Mouse (Mus musculus) erythroblast, embryonic 14.5 days (primary cell): Measurements from ENCODE around the gene Hist1h2bf.
"Not testable (repeated sequence)": the region's sequence is repeated elsewhere in the genome, so short reads cannot be mapped to it uniquely, and the experiment has no call there.

ENCODE experiments used
- GATA1 ChIP-seq: IDR thresholded peaks from 2 replicates; pipeline ENCODE4 v1.6.1; 2012; ENCODE audit warnings: low read length, inconsistent platforms, mixed read lengths
- TAL1 ChIP-seq: IDR thresholded peaks from 3 replicates; pipeline ENCODE4 v1.6.1; 2012; ENCODE audit warnings: low read length, inconsistent platforms, mixed read lengths

GRCm38 (mm10) chr13:23622175-23622671 lies 48.2 kb upstream of the Hist1h2bf start, which contains the start of gene Hist1h1e:
- TF ChIP-seq TAL1, GATA1: not testable (repeated sequence)
